Mouse (Mus musculus) midbrain, embryonic 11.5 days (tissue): ENCODE data around the gene Csmd2. TPM values are rescaled to one million over a fixed set of nuclear protein-coding genes. Genes with fewer than 3 reads are reported as not detected.
A peak's percentile ranks its signal among the peaks of the same experiment; 100 is the strongest.

Experiments used
- ATAC-seq: fragments of 200-750 bp; cut with Nextera tagmentation; 2 replicates; pipeline ENCODE4 v1.8.0; 2017; ENCODE audit warnings: moderate TSS enrichment, moderate library complexity; ENCODE audit not compliant: low FRiP score
- DNase-seq: peaks from one replicate; pipeline ENCODE4 v3.0.0; 2015; ENCODE audit warnings: low spot score; ENCODE audit errors: missing footprints
- H3K27ac ChIP-seq: fragments of 300-500 bp; sonication (generic); 2 replicates; pipeline ENCODE4 v1.5.1; 2014; ENCODE audit warnings: low read depth, low read length
- H3K27me3 ChIP-seq: fragments of 300-500 bp; sonication (generic); 2 replicates; pipeline ENCODE4 v1.6.1; 2014; ENCODE audit warnings: mild to moderate bottlenecking, low read length, moderate library complexity, mixed read lengths; ENCODE audit not compliant: control insufficient read depth, insufficient read depth
- H3K36me3 ChIP-seq: fragments of 300-500 bp; sonication (generic); 2 replicates; pipeline ENCODE4 v1.6.1; 2014; ENCODE audit warnings: mild to moderate bottlenecking, low read length, moderate library complexity, mixed read lengths; ENCODE audit not compliant: control insufficient read depth, insufficient read depth
- H3K4me1 ChIP-seq: fragments of 300-500 bp; sonication (generic); 2 replicates; pipeline ENCODE4 v1.6.1; 2014; ENCODE audit warnings: low read length; ENCODE audit not compliant: control insufficient read depth, insufficient read depth
- H3K4me2 ChIP-seq: fragments of 300-500 bp; sonication (generic); 2 replicates; pipeline ENCODE4 v1.6.1; 2014; ENCODE audit warnings: mild to moderate bottlenecking, moderate library complexity
- H3K4me3 ChIP-seq: fragments of 300-500 bp; sonication (generic); 2 replicates; pipeline ENCODE4 v1.5.1; 2014; ENCODE audit warnings: low read depth, low read length
- H3K9ac ChIP-seq: fragments of 300-500 bp; sonication (generic); 2 replicates; pipeline ENCODE4 v1.6.1; 2014; ENCODE audit warnings: low read length
- H3K9me3 ChIP-seq: fragments of 300-500 bp; sonication (generic); 2 replicates; pipeline ENCODE4 v1.6.1; 2016; ENCODE audit warnings: low read length; ENCODE audit not compliant: control insufficient read depth
- WGBS: fragments of 180-500 bp; shearing (Covaris S2); extraction: QIAGEN DNeasy Blood & Tissue Kit; methylation state at CpG from one replicate; pipeline ENCODE4 v1.1.7; 2014; 5-methylcytosine and 5-hydroxymethylcytosine counted together
- polyA plus RNA-seq: library from polyadenylated mRNA; unstranded; fragments of >200 nt; fragmentation: Nextera tagmentation; extraction: Ambion mirVana; gene quantifications from 2 replicates; pipeline ENCODE4 v1.2.1, GENCODE M21; 2014

The Csmd2 gene
- polyA plus RNA-seq, 1 experiment from 2014 or later: 1.6 TPM

- Histone ChIP-seq H3K4me2 (no peak overlapping the region), H3K9me3 (no peaks in the 10 kb centered on the region), H3K9ac (no peak overlapping the region), H3K4me1 (no peaks in the 10 kb centered on the region), H3K27me3 (no peaks in the 10 kb centered on the region), H3K4me3 (no peak overlapping the region), H3K27ac (no peak overlapping the region), H3K36me3 (no peaks in the 10 kb centered on the region)
- DNase-seq (no peak), ATAC-seq (no peak)
- WGBS: 79% methylated on average over 9 of the region's 9 CpGs
These were observed 419.6 kb downstream of the Csmd2 start for GRCm38 (mm10) chr4:128407084-128407845.

GRCm38 (mm10) chr4:128411941-128412630 lies 424.4 kb downstream of the Csmd2 start:
- Histone ChIP-seq H3K4me3 (no peak overlapping the region), H3K4me2 (no peak overlapping the region), H3K9ac (no peak overlapping the region), H3K9me3 (no peaks in the 10 kb centered on the region), H3K4me1 (peaks cover 3% of the 10 kb centered on the region; the same call in 1 of the 2 replicates), H3K27ac (no peak overlapping the region), H3K27me3 (no peaks in the 10 kb centered on the region), H3K36me3 (no peaks in the 10 kb centered on the region)
- DNase-seq (no peak), ATAC-seq (no peak)
- 90% methylated on average over 7 of the region's 7 CpGs for WGBS

- no peak overlapping the region for H3K27ac ChIP-seq
- no peak overlapping the region for H3K9ac ChIP-seq
- DNase-seq: no peak
- no peaks in the 10 kb centered on the region for H3K27me3 ChIP-seq
- peaks cover 3% of the 10 kb centered on the region for H3K4me1 ChIP-seq
- no peaks in the 10 kb centered on the region for H3K9me3 ChIP-seq
- 88% methylated on average over 2 of the region's 2 CpGs for WGBS
- ATAC-seq: no peak
- H3K36me3 ChIP-seq: no peaks in the 10 kb centered on the region
- H3K4me3 ChIP-seq: no peak overlapping the region
- no peak overlapping the region for H3K4me2 ChIP-seq
These were observed 427.1 kb downstream of the Csmd2 start for GRCm38 (mm10) chr4:128414741-128415140.

GRCm38 (mm10) chr4:128419988-128420617 lies 432.4 kb downstream of the Csmd2 start:
- 77% methylated on average over 7 of the region's 7 CpGs for WGBS
- peaks cover 5% of the 10 kb centered on the region for H3K4me1 ChIP-seq
- H3K36me3 ChIP-seq: no peaks in the 10 kb centered on the region
- DNase-seq: peak; percentile 66
- peak; percentile 57 for ATAC-seq
- H3K4me3 ChIP-seq: no peak overlapping the region
- no peaks in the 10 kb centered on the region for H3K9me3 ChIP-seq
- no peak overlapping the region for H3K27ac ChIP-seq
- no peaks in the 10 kb centered on the region for H3K27me3 ChIP-seq
- H3K9ac ChIP-seq: no peak overlapping the region
- H3K4me2 ChIP-seq: no peak overlapping the region

GRCm38 (mm10) chr4:128422486-128422885 lies 434.8 kb downstream of the Csmd2 start:
- H3K4me1 ChIP-seq: peaks cover 5% of the 10 kb centered on the region
- no peak overlapping the region for H3K4me3 ChIP-seq
- H3K27ac ChIP-seq: no peak overlapping the region
- H3K9me3 ChIP-seq: no peaks in the 10 kb centered on the region
- no peak overlapping the region for H3K4me2 ChIP-seq
- DNase-seq (no peak), ATAC-seq (no peak)
- H3K36me3 ChIP-seq: no peaks in the 10 kb centered on the region
- H3K9ac ChIP-seq: no peak overlapping the region
- H3K27me3 ChIP-seq: no peaks in the 10 kb centered on the region
- 42% methylated on average over 4 of the region's 4 CpGs for WGBS

GRCm38 (mm10) chr4:128425339-128425738 lies 437.7 kb downstream of the Csmd2 start:
- 70% methylated on average over 2 of the region's 2 CpGs for WGBS
- Histone ChIP-seq H3K36me3 (no peaks in the 10 kb centered on the region), H3K9ac (no peak overlapping the region), H3K9me3 (no peaks in the 10 kb centered on the region), H3K4me1 (peaks cover 5% of the 10 kb centered on the region), H3K4me3 (no peak overlapping the region), H3K27ac (no peak overlapping the region), H3K4me2 (no peak overlapping the region), H3K27me3 (no peaks in the 10 kb centered on the region)
- DNase-seq: no peak
- no peak for ATAC-seq

GRCm38 (mm10) chr4:128427261-128428030 lies 439.8 kb downstream of the Csmd2 start:
- Histone ChIP-seq H3K27ac (no peak overlapping the region), H3K4me1 (peaks cover 5% of the 10 kb centered on the region), H3K9me3 (no peaks in the 10 kb centered on the region), H3K4me3 (no peak overlapping the region), H3K27me3 (no peaks in the 10 kb centered on the region), H3K9ac (no peak overlapping the region), H3K4me2 (no peak overlapping the region), H3K36me3 (no peaks in the 10 kb centered on the region)
- 93% methylated on average over 14 of the region's 14 CpGs for WGBS
- DNase-seq (no peak), ATAC-seq (no peak)

- Histone ChIP-seq H3K27me3 (no peaks in the 10 kb centered on the region), H3K4me2 (peak overlapping the region; percentile 8; the same call in 1 of the 2 replicates), H3K36me3 (no peaks in the 10 kb centered on the region), H3K27ac (no peak overlapping the region), H3K9ac (no peak overlapping the region), H3K4me1 (peaks cover 5% of the 10 kb centered on the region; the same call in 1 of the 2 replicates), H3K9me3 (no peaks in the 10 kb centered on the region), H3K4me3 (no peak overlapping the region)
- peak; percentile 73 for ATAC-seq
- DNase-seq: peak; percentile 84
- WGBS: 55% methylated on average over 18 of the region's 18 CpGs
These were observed 440.8 kb downstream of the Csmd2 start for GRCm38 (mm10) chr4:128428303-128429107.
